8 mouse cellular contexts compared by ENCODE assay signal in the genomic region with DNA sequence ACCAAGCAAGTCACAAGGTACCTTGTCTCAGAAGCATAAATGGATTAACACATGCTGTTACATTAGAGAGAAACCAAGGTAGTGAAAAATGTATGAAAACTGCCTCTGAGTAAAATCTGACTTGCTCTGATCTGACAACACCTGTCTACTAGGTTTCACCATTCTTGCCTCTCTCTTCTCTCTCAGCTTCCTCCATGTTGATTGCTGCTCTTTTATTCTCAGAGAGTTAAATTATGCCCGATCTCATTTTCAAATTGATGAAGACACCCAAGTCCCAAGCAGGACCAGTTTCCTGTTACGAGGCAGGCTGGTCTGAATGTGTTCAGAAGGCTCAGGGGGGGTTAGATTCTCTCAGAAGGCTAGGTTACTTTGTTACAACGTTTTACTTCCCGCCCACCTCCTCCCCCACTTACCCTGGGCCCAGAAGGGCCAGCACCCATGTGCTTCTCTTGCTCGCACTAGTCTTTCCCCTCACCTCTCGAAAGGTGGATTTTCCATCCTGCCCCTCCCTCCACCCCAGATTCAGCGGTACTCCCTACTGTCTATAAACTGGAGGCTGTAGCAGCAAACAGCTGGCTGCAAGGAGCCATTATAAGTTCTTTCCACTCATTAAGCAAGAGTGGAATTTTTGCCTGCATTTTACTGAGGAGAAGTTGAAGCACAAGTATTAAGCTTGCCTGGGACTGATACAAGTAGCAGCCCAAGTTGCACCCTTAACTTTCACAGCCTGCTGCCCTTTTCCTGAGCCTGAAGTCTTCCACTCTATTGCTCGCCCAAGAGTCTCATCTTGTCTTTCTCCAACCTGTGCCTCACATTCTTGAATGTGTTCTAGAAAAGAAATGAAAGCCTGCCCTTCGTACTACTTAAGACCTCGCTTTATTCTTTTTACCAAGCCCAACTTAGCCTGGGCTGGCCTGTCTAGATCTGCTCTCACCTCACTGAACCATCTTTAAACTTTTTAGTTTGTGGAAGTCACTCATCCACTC. TPM values are rescaled to one million over a fixed set of nuclear protein-coding genes. Genes with fewer than 3 reads are reported as not detected.
A peak's percentile ranks its signal among the peaks of the same experiment; 100 is the strongest.
DNase-seq lines count a peak whose midpoint lies in the region; ATAC-seq and TF ChIP-seq lines count a peak whose summit lies in the region.

No protein-coding gene starts in this region.

- H3K4me2 ChIP-seq in heart, embryonic 15.5 days, result peak overlapping the region; percentile 77
- peak overlapping the region; percentile 84 for H3K4me2 ChIP-seq in liver, embryonic 12.5 days

- H3K9ac ChIP-seq in ES-Bruce4 (ENCODE audit: low read depth, poor library complexity, severe bottlenecking), result peak overlapping the region; percentile 97
- H3K9ac ChIP-seq in heart, embryonic 15.5 days, result peak overlapping the region; percentile 88
- peak overlapping the region; percentile 99 for H3K9ac ChIP-seq in liver, embryonic 12.5 days

- no peaks in the 10 kb centered on the region for H3K9me3 ChIP-seq in ES-Bruce4 (replicated peaks; ENCODE audit: control insufficient read depth, insufficient read depth, low read length, poor library complexity, severe bottlenecking)
- no peaks in the 10 kb centered on the region for H3K9me3 ChIP-seq in heart, embryonic 15.5 days (replicated peaks)
- H3K9me3 ChIP-seq in liver, embryonic 12.5 days (replicated peaks), result no peaks in the 10 kb centered on the region

- TF ChIP-seq POLR2A in ES-Bruce4 (IDR thresholded peaks at IDR 0.05; ENCODE audit: insufficient read depth, low read length), result no peak
- TF ChIP-seq POLR2A in thymus, adult 2 months (IDR thresholded peaks at IDR 0.05; ENCODE audit: control insufficient read depth, extremely low read depth, insufficient read depth, low read length, poor library complexity), result no peak

- 61% methylated on average over 10 of the region's 10 CpGs for WGBS in heart, embryonic 15.5 days
- WGBS in liver, embryonic 12.5 days (ENCODE audit: insufficient replicate concordance), result 56% methylated on average over 10 of the region's 10 CpGs
- 66% methylated on average over 10 of the region's 10 CpGs for WGBS in thymus, adult 2 months

- H3K27ac ChIP-seq in ES-Bruce4 (ENCODE audit: insufficient read depth, low read length), result peak overlapping the region; percentile 40
- H3K27ac ChIP-seq in heart, embryonic 15.5 days, result peak overlapping the region; percentile 92
- H3K27ac ChIP-seq in liver, embryonic 12.5 days, result peak overlapping the region; percentile 91; the same call in 1 of the 2 replicates
- H3K27ac ChIP-seq in thymus, adult 2 months (ENCODE audit: control insufficient read depth, insufficient read depth, low read length), result no peak overlapping the region

- H3K27me3 ChIP-seq in ES-Bruce4 (ENCODE audit: control insufficient read depth, insufficient read depth, low read length, poor library complexity, severe bottlenecking), result no peaks in the 10 kb centered on the region
- no peaks in the 10 kb centered on the region for H3K27me3 ChIP-seq in heart, embryonic 15.5 days
- no peaks in the 10 kb centered on the region for H3K27me3 ChIP-seq in liver, embryonic 12.5 days (replicated peaks)
- no peaks in the 10 kb centered on the region for H3K27me3 ChIP-seq in thymus, adult 2 months (ENCODE audit: control insufficient read depth, insufficient read depth, low read length)

- no peaks in the 10 kb centered on the region for H3K4me1 ChIP-seq in ES-Bruce4 (ENCODE audit: control insufficient read depth, insufficient read depth, low read length)
- peaks cover 15% of the 10 kb centered on the region for H3K4me1 ChIP-seq in heart, embryonic 15.5 days (replicated peaks)
- peaks cover 32% of the 10 kb centered on the region for H3K4me1 ChIP-seq in liver, embryonic 12.5 days
- peaks cover 12% of the 10 kb centered on the region for H3K4me1 ChIP-seq in thymus, adult 2 months (replicated peaks; ENCODE audit: control insufficient read depth, insufficient read depth, low read length)

- H3K4me3 ChIP-seq in ES-Bruce4 (ENCODE audit: low read depth, low read length), result no peak overlapping the region; the same call in 1 of the 2 replicates
- peak overlapping the region; percentile 94 for H3K4me3 ChIP-seq in heart, embryonic 15.5 days
- H3K4me3 ChIP-seq in liver, embryonic 12.5 days, result peak overlapping the region; percentile 94
- H3K4me3 ChIP-seq in thymus, adult 2 months (ENCODE audit: control insufficient read depth, insufficient read depth, low read length), result no peak overlapping the region

- TF ChIP-seq EP300 in ES-Bruce4 (IDR thresholded peaks at IDR 0.05; ENCODE audit: insufficient read depth, low read depth, low read length), result no peak

- DNase-seq in 3134 (ENCODE audit: extremely low read depth, insufficient read length, low spot score), result peak; percentile 19
- DNase-seq in thymus, adult 2 months, result peak; percentile 5
- no peak for DNase-seq in gastrocnemius, postnatal 4 days (ENCODE audit: low spot score in 2 of 2)
- DNase-seq in adrenal gland, postnatal 36 days, result no peak

- no peak for TF ChIP-seq CTCF in ES-Bruce4 (IDR thresholded peaks at IDR 0.05; ENCODE audit: low read depth, low read length)
- no peak for TF ChIP-seq CTCF in thymus, adult 2 months (IDR thresholded peaks at IDR 0.05; ENCODE audit: borderline replicate concordance, control insufficient read depth, extremely low read depth, insufficient read depth, low read length, poor library complexity)

- H3K36me3 ChIP-seq in ES-Bruce4 (ENCODE audit: control insufficient read depth, insufficient read depth, low read length, poor library complexity, severe bottlenecking), result no peaks in the 10 kb centered on the region
- no peaks in the 10 kb centered on the region for H3K36me3 ChIP-seq in heart, embryonic 15.5 days
- H3K36me3 ChIP-seq in liver, embryonic 12.5 days, result peaks cover 6% of the 10 kb centered on the region
- no peaks in the 10 kb centered on the region for H3K36me3 ChIP-seq in thymus, adult 2 months (ENCODE audit: control insufficient read depth, insufficient read depth, low read length)

- no peak for ATAC-seq in heart, embryonic 15.5 days (replicated peaks; ENCODE audit: insufficient number of reproducible peaks, insufficient read depth, low FRiP score, low read depth)
- ATAC-seq in liver, embryonic 12.5 days, result no peak
- no peak for ATAC-seq in megakaryocyte progenitor cell, adult 5-6 weeks (replicated peaks; ENCODE audit: poor library complexity)

RNA-seq across cellular contexts. Expression of a gene that starts 1.2 kb away (rescaled TPM):
- 26.8 and 30.0 TPM in 2 replicates for polyA plus RNA-seq in ES-Bruce4 (2011; ENCODE audit: insufficient read depth, insufficient read length, low read depth, missing spikeins)
- 12.3 and 13.4 TPM in 2 replicates for polyA plus RNA-seq in heart, embryonic 15.5 days (2015; fragmentation: Nextera tagmentation; extraction: Ambion mirVana)
- polyA plus RNA-seq in liver, embryonic 12.5 days (2016; fragmentation: Nextera tagmentation; extraction: Ambion mirVana), result 17.5 and 18.9 TPM in 2 replicates
- polyA plus RNA-seq in thymus, adult 2 months (2012; rRNA removed), result 16.9 and 21.6 TPM in 2 replicates
- 1 to 10 TPM; 7.8 to 8.6 TPM for total RNA-seq in gastrocnemius, postnatal 4 days (2021)
- 26.6 and 31.1 TPM in 2 replicates for total RNA-seq in megakaryocyte progenitor cell, adult 5-6 weeks (2015)
- 31.4 and 41.9 TPM in 2 replicates for total RNA-seq in megakaryocyte progenitor cell, adult 5-6 weeks (2017)
- total RNA-seq in adrenal gland, postnatal 36 days (2021), result 1 to 10 TPM; 5.0 to 6.9 TPM

RNA-seq across cellular contexts. Expression of a gene that starts 57.1 kb away (rescaled TPM):
- polyA plus RNA-seq in ES-Bruce4 (2011; ENCODE audit: insufficient read depth, insufficient read length, low read depth, missing spikeins), result 0.78 and 1.2 TPM in 2 replicates
- polyA plus RNA-seq in heart, embryonic 15.5 days (2015; fragmentation: Nextera tagmentation; extraction: Ambion mirVana), result 0.08 TPM in 1 of 2 replicates, not detected in the other
- polyA plus RNA-seq in liver, embryonic 12.5 days (2016; fragmentation: Nextera tagmentation; extraction: Ambion mirVana), result 1.0 and 1.1 TPM in 2 replicates
- polyA plus RNA-seq in thymus, adult 2 months (2012; rRNA removed), result 0.13 and 0.52 TPM in 2 replicates
- not detected for total RNA-seq in gastrocnemius, postnatal 4 days (2021)
- not detected in 2 replicates for total RNA-seq in megakaryocyte progenitor cell, adult 5-6 weeks (2015)
- not detected in 2 replicates for total RNA-seq in megakaryocyte progenitor cell, adult 5-6 weeks (2017)
- not detected for total RNA-seq in adrenal gland, postnatal 36 days (2021)

Comparison
In these comparisons a context has a peak if more than half of its experiments do, and no peak if none do; other contexts are left out.
1. DNase-seq: peak in 3134 (single experiment) and thymus, adult 2 months (single experiment); none in gastrocnemius, postnatal 4 days (0 of 2) and adrenal gland, postnatal 36 days (0 of 2).
2. H3K4me3 ChIP-seq: peak in heart, embryonic 15.5 days (single experiment) and liver, embryonic 12.5 days (single experiment); none in ES-Bruce4 (single experiment) and thymus, adult 2 months (single experiment).
3. Peak in every context shown above with its lines, with median percentiles within 50 percentile points of each other: H3K9ac ChIP-seq.